9 mouse cellular contexts compared by ENCODE assay signal in the genomic region with DNA sequence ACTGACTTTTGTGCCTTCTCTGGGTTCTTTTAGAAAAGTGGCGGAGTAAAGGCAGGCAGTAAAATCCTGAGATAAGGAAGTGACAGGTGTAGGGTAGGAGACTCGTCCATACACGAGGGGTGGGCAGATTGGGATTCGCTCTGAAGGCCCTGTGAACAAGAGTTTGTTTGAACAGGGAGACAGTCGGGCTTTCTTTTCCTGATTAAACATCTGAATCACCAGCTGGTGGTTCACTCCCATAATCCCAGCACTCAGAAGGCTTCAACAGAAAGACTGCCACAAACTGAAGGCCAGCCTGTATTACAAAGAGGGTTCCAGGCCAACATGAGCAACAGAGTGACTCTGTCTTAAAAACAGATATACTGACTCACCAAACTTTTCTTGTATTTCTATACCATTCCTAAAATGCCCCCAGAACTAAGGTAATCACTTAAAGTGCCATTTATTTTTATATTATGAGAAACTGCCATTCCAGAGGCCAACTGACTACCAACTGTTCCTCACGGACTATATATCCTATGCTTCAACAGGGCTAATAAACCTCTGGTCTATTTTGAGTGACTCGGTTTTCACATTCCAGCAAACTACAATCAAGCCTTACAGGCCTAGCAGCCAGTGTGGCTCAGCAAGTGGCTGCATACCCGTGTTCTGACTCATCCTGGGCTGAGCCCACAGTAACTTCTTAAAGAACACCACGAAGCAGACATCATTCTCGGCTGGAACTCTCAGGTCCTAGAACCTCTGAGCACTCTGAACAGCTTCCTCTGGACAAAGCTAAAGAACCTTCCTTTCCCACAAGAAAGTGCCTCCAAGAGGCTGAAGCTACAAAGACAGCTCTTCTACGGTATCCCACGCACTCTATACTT. TPM values are rescaled to one million over a fixed set of nuclear protein-coding genes. Genes with fewer than 3 reads are reported as not detected.
DNase-seq lines count a peak whose midpoint lies in the region; ATAC-seq lines count a peak whose summit lies in the region.
"Had no signal": no experiment of that assay in that cellular context is flagged by ENCODE, and none has a peak within 500 bp of the region (broad histone marks: within the 10 kb centered on the region; RNA-seq: fewer than 3 reads in every experiment).

No protein-coding gene starts in this region.

- no peak overlapping the region for H3K9ac ChIP-seq in hindbrain, embryonic 15.5 days
- peak overlapping the region; percentile 49; the same call in 1 of the 2 replicates for H3K9ac ChIP-seq in heart, embryonic 11.5 days (ENCODE audit: low read depth, low read length)
- H3K9ac ChIP-seq in forebrain, embryonic 16.5 days (replicated peaks; ENCODE audit: low read depth, low read length): no peak overlapping the region
- no peak overlapping the region for H3K9ac ChIP-seq in forebrain, embryonic 12.5 days

- H3K4me3 ChIP-seq in hindbrain, embryonic 15.5 days: no peak overlapping the region
- H3K4me3 ChIP-seq in hindbrain, embryonic 10.5 days: no peak overlapping the region
- H3K4me3 ChIP-seq in heart, embryonic 11.5 days (ENCODE audit: low read depth, low read length): no peak overlapping the region
- no peak overlapping the region for H3K4me3 ChIP-seq in forebrain, embryonic 16.5 days (replicated peaks; ENCODE audit: low read length)
- H3K4me3 ChIP-seq in forebrain, embryonic 12.5 days (replicated peaks): no peak overlapping the region

- 0 out of 2 replicates have a peak overlapping the region, but pooled peaks have one; percentile 10 for H3K27ac ChIP-seq in hindbrain, embryonic 15.5 days (replicated peaks)
- H3K27ac ChIP-seq in hindbrain, embryonic 10.5 days: no peak overlapping the region
- peak overlapping the region; percentile 92 for H3K27ac ChIP-seq in heart, embryonic 11.5 days (ENCODE audit: low read depth, low read length)
- H3K27ac ChIP-seq in forebrain, embryonic 16.5 days (ENCODE audit: low read length): no peak overlapping the region
- no peak overlapping the region for H3K27ac ChIP-seq in forebrain, embryonic 12.5 days

- DNase-seq in hindbrain, embryonic 10.5 days (ENCODE audit: low spot score): no peak
- DNase-seq in adipocyte (ENCODE audit: low spot score): peak; percentile 78
- peak; percentile 53 for DNase-seq in lung, postnatal 10 days
- no peak for DNase-seq in frontal cortex, postnatal 10 days (ENCODE audit: low spot score in 2 of 2)

- no peaks in the 10 kb centered on the region for H3K27me3 ChIP-seq in hindbrain, embryonic 15.5 days
- H3K27me3 ChIP-seq in hindbrain, embryonic 10.5 days (ENCODE audit: insufficient read depth, poor library complexity, severe bottlenecking): no peaks in the 10 kb centered on the region
- H3K27me3 ChIP-seq in heart, embryonic 11.5 days (ENCODE audit: control insufficient read depth, insufficient read depth, low read length): no peaks in the 10 kb centered on the region
- H3K27me3 ChIP-seq in forebrain, embryonic 16.5 days (replicated peaks; ENCODE audit: control insufficient read depth, insufficient read depth, low read length): no peaks in the 10 kb centered on the region
- no peaks in the 10 kb centered on the region for H3K27me3 ChIP-seq in forebrain, embryonic 12.5 days

- H3K36me3 ChIP-seq in hindbrain, embryonic 15.5 days: peaks cover 18% of the 10 kb centered on the region; the same call in 1 of the 2 replicates
- H3K36me3 ChIP-seq in hindbrain, embryonic 10.5 days: peaks cover 38% of the 10 kb centered on the region
- H3K36me3 ChIP-seq in heart, embryonic 11.5 days (ENCODE audit: control insufficient read depth, insufficient read depth, low read length): no peaks in the 10 kb centered on the region; the same call in 1 of the 2 replicates
- peaks cover 2% of the 10 kb centered on the region for H3K36me3 ChIP-seq in forebrain, embryonic 16.5 days (ENCODE audit: control insufficient read depth, insufficient read depth)
- H3K36me3 ChIP-seq in forebrain, embryonic 12.5 days (replicated peaks): peaks cover 8% of the 10 kb centered on the region; the same call in 1 of the 2 replicates

- no peak overlapping the region for H3K4me2 ChIP-seq in hindbrain, embryonic 15.5 days
- peak overlapping the region; percentile 7 for H3K4me2 ChIP-seq in heart, embryonic 11.5 days
- no peak overlapping the region for H3K4me2 ChIP-seq in forebrain, embryonic 16.5 days (ENCODE audit: low read length)
- H3K4me2 ChIP-seq in forebrain, embryonic 12.5 days: no peak overlapping the region

- 80% methylated on average over 12 of the region's 12 CpGs for WGBS in hindbrain, embryonic 15.5 days
- 83% methylated on average over 12 of the region's 12 CpGs for WGBS in hindbrain, embryonic 10.5 days
- 38% methylated on average over 12 of the region's 12 CpGs for WGBS in heart, embryonic 11.5 days (ENCODE audit: insufficient replicate concordance)
- WGBS in forebrain, embryonic 16.5 days: 78% methylated on average over 12 of the region's 12 CpGs
- 81% methylated on average over 12 of the region's 12 CpGs for WGBS in forebrain, embryonic 12.5 days

- H3K9me3 ChIP-seq in hindbrain, embryonic 15.5 days: no peaks in the 10 kb centered on the region
- no peaks in the 10 kb centered on the region for H3K9me3 ChIP-seq in hindbrain, embryonic 10.5 days
- H3K9me3 ChIP-seq in heart, embryonic 11.5 days (replicated peaks; ENCODE audit: control insufficient read depth, low read length): no peaks in the 10 kb centered on the region
- no peaks in the 10 kb centered on the region for H3K9me3 ChIP-seq in forebrain, embryonic 16.5 days (ENCODE audit: control insufficient read depth, low read length)
- no peaks in the 10 kb centered on the region for H3K9me3 ChIP-seq in forebrain, embryonic 12.5 days

- no peak for ATAC-seq in hindbrain, embryonic 15.5 days (ENCODE audit: low FRiP score, low read depth)
- ATAC-seq in heart, embryonic 11.5 days (replicated peaks; ENCODE audit: insufficient number of reproducible peaks, low FRiP score, low TSS enrichment): 0 out of 2 replicates have a peak, but pooled peaks have one; percentile 58
- no peak for ATAC-seq in forebrain, embryonic 16.5 days
- ATAC-seq in forebrain, embryonic 12.5 days (ENCODE audit: low FRiP score): no peak

- no peaks in the 10 kb centered on the region for H3K4me1 ChIP-seq in hindbrain, embryonic 15.5 days (replicated peaks)
- H3K4me1 ChIP-seq in hindbrain, embryonic 10.5 days (replicated peaks): no peaks in the 10 kb centered on the region
- peaks cover 29% of the 10 kb centered on the region for H3K4me1 ChIP-seq in heart, embryonic 11.5 days (ENCODE audit: control insufficient read depth, insufficient read depth, low read length)
- H3K4me1 ChIP-seq in forebrain, embryonic 16.5 days (replicated peaks; ENCODE audit: control insufficient read depth, insufficient read depth, low read length): peaks cover 7% of the 10 kb centered on the region
- peaks cover 5% of the 10 kb centered on the region for H3K4me1 ChIP-seq in forebrain, embryonic 12.5 days

RNA-seq across cellular contexts. Expression of a gene that starts 18.3 kb away (rescaled TPM):
- 106 and 109 TPM in 2 replicates for polyA plus RNA-seq in hindbrain, embryonic 15.5 days (2015; fragmentation: Nextera tagmentation; extraction: Ambion mirVana)
- 78.1 and 97.4 TPM in 2 replicates for polyA plus RNA-seq in hindbrain, embryonic 10.5 days (2016; fragmentation: Nextera tagmentation; extraction: Ambion mirVana)
- 164 and 172 TPM in 2 replicates for polyA plus RNA-seq in heart, embryonic 11.5 days (2014; fragmentation: Nextera tagmentation; extraction: Ambion mirVana)
- 119 and 129 TPM in 2 replicates for polyA plus RNA-seq in forebrain, embryonic 16.5 days (2015; fragmentation: Nextera tagmentation; extraction: Ambion mirVana)
- polyA plus RNA-seq in forebrain, embryonic 12.5 days (2016; fragmentation: Nextera tagmentation; extraction: Ambion mirVana): 122 and 125 TPM in 2 replicates

RNA-seq across cellular contexts. Expression of a gene that starts 18.6 kb away (rescaled TPM):
- polyA plus RNA-seq in hindbrain, embryonic 15.5 days (2015; fragmentation: Nextera tagmentation; extraction: Ambion mirVana): 36.1 and 38.4 TPM in 2 replicates
- polyA plus RNA-seq in hindbrain, embryonic 10.5 days (2016; fragmentation: Nextera tagmentation; extraction: Ambion mirVana): 21.7 and 22.6 TPM in 2 replicates
- 19.5 and 22.3 TPM in 2 replicates for polyA plus RNA-seq in heart, embryonic 11.5 days (2014; fragmentation: Nextera tagmentation; extraction: Ambion mirVana)
- 38.6 and 40.4 TPM in 2 replicates for polyA plus RNA-seq in forebrain, embryonic 16.5 days (2015; fragmentation: Nextera tagmentation; extraction: Ambion mirVana)
- polyA plus RNA-seq in forebrain, embryonic 12.5 days (2016; fragmentation: Nextera tagmentation; extraction: Ambion mirVana): 26.5 and 27.4 TPM in 2 replicates

RNA-seq across cellular contexts. Expression of a gene that starts 48.7 kb away (rescaled TPM):
- not detected in 2 replicates for polyA plus RNA-seq in hindbrain, embryonic 15.5 days (2015; fragmentation: Nextera tagmentation; extraction: Ambion mirVana)
- not detected in 2 replicates for polyA plus RNA-seq in hindbrain, embryonic 10.5 days (2016; fragmentation: Nextera tagmentation; extraction: Ambion mirVana)
- not detected in 2 replicates for polyA plus RNA-seq in heart, embryonic 11.5 days (2014; fragmentation: Nextera tagmentation; extraction: Ambion mirVana)
- polyA plus RNA-seq in forebrain, embryonic 16.5 days (2015; fragmentation: Nextera tagmentation; extraction: Ambion mirVana): not detected in 2 replicates
- not detected in 2 replicates for polyA plus RNA-seq in forebrain, embryonic 12.5 days (2016; fragmentation: Nextera tagmentation; extraction: Ambion mirVana)
- polyA plus RNA-seq: liver, embryonic 16.5 days had no signal

RNA-seq across cellular contexts. Expression of a gene that starts 54.9 kb away (rescaled TPM):
- 39.6 and 39.9 TPM in 2 replicates for polyA plus RNA-seq in hindbrain, embryonic 15.5 days (2015; fragmentation: Nextera tagmentation; extraction: Ambion mirVana)
- polyA plus RNA-seq in hindbrain, embryonic 10.5 days (2016; fragmentation: Nextera tagmentation; extraction: Ambion mirVana): 30.3 and 33.7 TPM in 2 replicates
- 21.6 and 25.3 TPM in 2 replicates for polyA plus RNA-seq in heart, embryonic 11.5 days (2014; fragmentation: Nextera tagmentation; extraction: Ambion mirVana)
- polyA plus RNA-seq in forebrain, embryonic 16.5 days (2015; fragmentation: Nextera tagmentation; extraction: Ambion mirVana): 39.0 and 44.7 TPM in 2 replicates
- polyA plus RNA-seq in forebrain, embryonic 12.5 days (2016; fragmentation: Nextera tagmentation; extraction: Ambion mirVana): 46.5 and 49.4 TPM in 2 replicates

Comparison
In these comparisons a context has a peak if more than half of its experiments do, and no peak if none do; other contexts are left out.
1. H3K27ac ChIP-seq: peak in hindbrain, embryonic 15.5 days (single experiment) and heart, embryonic 11.5 days (single experiment); none in hindbrain, embryonic 10.5 days (single experiment), forebrain, embryonic 16.5 days (single experiment) and forebrain, embryonic 12.5 days (single experiment).
2. DNase-seq: peak in adipocyte (single experiment) and lung, postnatal 10 days (single experiment); none in hindbrain, embryonic 10.5 days (single experiment) and frontal cortex, postnatal 10 days (0 of 2).